Mouse (Mus musculus) testis, adult 2 months (tissue): ENCODE measurements at regions not wholly inside any gene's neighbourhood (a gene's known extent, or its start where the extent isn't known, plus 50 kb on each side); places are given as distances from the start of the nearest gene placed in this dataset.

Experiments used
- H3K27ac ChIP-seq: fragments of 200-500 bp; 2 replicates; pipeline ENCODE4 v1.5.1; 2012; ENCODE audit warnings: low read depth, low read length; ENCODE audit not compliant: control insufficient read depth, insufficient read depth
- H3K27me3 ChIP-seq: fragments of 200-500 bp; 2 replicates; pipeline ENCODE4 v1.6.1; 2012; ENCODE audit warnings: mild to moderate bottlenecking, low read length, moderate library complexity; ENCODE audit not compliant: control insufficient read depth, insufficient read depth
- H3K36me3 ChIP-seq: fragments of 200-500 bp; 2 replicates; pipeline ENCODE4 v1.6.1; 2012; ENCODE audit warnings: mild to moderate bottlenecking, low read length; ENCODE audit not compliant: control insufficient read depth, insufficient read depth
- H3K4me1 ChIP-seq: fragments of 200-500 bp; 2 replicates; pipeline ENCODE4 v1.6.1; 2012; ENCODE audit warnings: low read length; ENCODE audit not compliant: control insufficient read depth, insufficient read depth
- H3K4me3 ChIP-seq: fragments of 200-500 bp; 2 replicates; pipeline ENCODE4 v1.5.1; 2012; ENCODE audit warnings: low read depth, mild to moderate bottlenecking, low read length, moderate library complexity, mixed read lengths; ENCODE audit not compliant: control insufficient read depth
- CTCF ChIP-seq: fragments of 200-500 bp; IDR thresholded peaks from 2 replicates; pipeline ENCODE4 v1.5.1; 2012; ENCODE audit warnings: low read depth, mild to moderate bottlenecking, inconsistent platforms, low read length, moderate library complexity; ENCODE audit not compliant: control insufficient read depth, insufficient read depth, insufficient replicate concordance
- POLR2A ChIP-seq: fragments of 200-500 bp; IDR thresholded peaks from 2 replicates; pipeline ENCODE4 v1.6.1; 2012; ENCODE audit warnings: low read depth, mild to moderate bottlenecking, inconsistent platforms, low read length, moderate library complexity; ENCODE audit not compliant: control insufficient read depth

DNA sequence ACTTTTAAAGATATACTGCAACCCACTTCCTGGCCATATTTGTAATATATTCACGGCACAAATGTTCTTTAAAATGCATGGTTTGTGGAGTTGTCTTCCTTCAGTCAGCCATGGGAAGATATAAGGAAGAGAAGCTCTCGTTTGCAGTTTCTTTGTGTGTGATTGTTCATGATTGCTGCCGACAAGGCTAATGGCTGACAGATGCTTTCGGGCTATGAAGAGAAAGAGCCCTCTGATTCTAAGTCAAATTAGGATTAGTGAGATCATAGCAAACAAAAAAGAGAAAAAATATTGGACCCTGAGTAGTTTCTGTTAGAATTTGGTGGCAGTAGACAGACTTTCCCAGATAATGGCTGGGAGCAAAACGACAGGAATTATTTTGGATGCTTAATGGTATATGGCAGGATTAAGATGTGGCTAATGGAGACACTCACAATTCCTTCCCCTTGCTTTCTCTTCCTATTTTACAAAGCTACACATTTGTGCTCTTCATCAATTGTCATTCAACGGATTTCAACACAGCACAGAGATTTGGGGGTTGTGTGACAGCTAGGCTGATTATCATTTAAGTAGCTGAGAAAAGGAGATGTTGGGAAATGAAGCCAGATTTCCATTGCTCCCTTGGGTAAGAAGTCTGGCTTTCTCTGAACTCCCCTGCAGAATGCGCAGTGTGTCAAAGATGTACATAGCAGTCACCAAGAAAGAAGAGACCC, 273.4 kb upstream of the Hnrnpa3 start:
- Histone ChIP-seq H3K27ac (no peak overlapping the region), H3K4me3 (no peak overlapping the region), H3K4me1 (no peaks in the 10 kb centered on the region), H3K27me3 (no peaks in the 10 kb centered on the region), H3K36me3 (no peaks in the 10 kb centered on the region)
- no peak for TF ChIP-seq CTCF
- no peak for TF ChIP-seq POLR2A

DNA sequence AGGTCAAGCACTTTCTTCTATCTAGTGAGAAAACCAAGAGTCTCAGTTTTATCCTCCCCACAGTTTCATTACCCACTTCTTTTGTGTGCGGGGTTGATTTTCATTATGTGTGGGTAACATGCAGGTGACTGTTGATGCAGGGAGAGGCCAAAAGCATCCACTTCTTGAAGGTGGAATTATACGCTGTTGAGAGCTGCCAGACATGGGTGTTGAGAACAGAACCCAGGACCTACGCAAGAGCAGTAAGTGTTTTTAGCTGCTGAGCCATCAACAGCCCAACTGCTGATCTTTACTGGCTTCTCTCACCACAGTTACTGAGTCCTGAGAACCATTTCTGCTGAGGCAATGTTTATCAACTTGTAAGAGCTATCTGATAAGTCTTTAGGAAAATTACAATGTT, 272.4 kb upstream of the Hnrnpa3 start:
- no peak overlapping the region for H3K4me3 ChIP-seq
- H3K27ac ChIP-seq: no peak overlapping the region
- no peaks in the 10 kb centered on the region for H3K4me1 ChIP-seq
- TF ChIP-seq CTCF (no peak), POLR2A (no peak)
- H3K27me3 ChIP-seq: no peaks in the 10 kb centered on the region
- H3K36me3 ChIP-seq: no peaks in the 10 kb centered on the region

DNA sequence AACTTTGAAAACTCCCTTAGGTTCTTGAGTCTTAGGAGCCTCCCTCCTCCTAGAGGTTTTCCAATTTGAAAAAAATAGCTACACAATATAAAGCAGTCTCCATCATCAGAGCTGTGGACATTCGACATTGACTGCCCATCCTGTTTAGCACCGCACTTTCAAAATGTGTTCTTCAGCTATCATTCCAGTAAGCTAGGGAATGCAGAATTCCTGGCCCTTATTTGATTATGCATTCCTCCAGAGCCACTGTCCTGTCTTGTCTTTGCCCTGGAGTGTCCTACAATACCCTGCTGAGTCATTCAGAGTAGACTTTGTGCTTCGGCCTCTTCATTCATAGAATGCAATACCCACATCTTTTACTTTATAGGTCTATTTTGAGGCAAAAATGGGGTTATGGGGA, 267.0 kb upstream of the Hnrnpa3 start:
- Histone ChIP-seq H3K27me3 (no peaks in the 10 kb centered on the region), H3K4me3 (no peak overlapping the region), H3K4me1 (no peaks in the 10 kb centered on the region), H3K36me3 (no peaks in the 10 kb centered on the region), H3K27ac (no peak overlapping the region)
- TF ChIP-seq CTCF (no peak), POLR2A (no peak)

DNA sequence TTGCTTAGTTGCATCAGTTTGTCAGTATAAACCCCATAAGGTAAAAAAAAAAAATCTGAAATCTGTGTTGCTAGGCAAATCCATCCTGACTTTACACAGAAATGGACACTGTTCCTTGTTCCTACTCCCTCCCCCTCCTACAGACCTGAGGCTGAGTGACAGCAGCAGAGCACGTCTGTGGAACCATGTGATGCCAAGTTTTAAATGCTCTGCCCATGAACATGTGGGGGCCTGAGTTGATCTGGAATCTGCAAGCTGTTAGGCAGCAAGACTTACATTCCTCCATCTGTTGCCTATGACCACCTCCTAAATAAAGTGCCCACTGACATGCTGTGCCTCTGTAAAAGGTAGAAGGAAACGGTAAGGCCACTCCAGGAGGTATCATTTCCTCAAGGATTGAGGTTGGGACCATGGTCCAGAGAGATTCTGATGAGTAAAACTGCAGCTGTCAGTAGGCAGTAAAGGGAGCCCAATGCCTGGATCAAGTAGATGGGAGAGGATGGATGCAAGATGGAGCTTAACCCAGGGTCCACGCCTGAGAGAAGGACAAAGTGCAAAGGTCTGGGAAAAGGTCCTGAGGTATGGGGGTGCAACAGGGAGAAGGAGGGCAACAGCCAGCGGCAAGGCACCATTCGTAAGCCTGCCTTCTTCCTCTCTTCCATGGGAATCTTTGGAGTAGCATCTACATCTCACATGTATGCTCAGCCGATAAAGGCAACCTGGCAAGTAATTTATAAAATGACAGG, 264.0 kb upstream of the Hnrnpa3 start:
- no peak overlapping the region for H3K4me3 ChIP-seq
- no peaks in the 10 kb centered on the region for H3K27me3 ChIP-seq
- H3K4me1 ChIP-seq: no peaks in the 10 kb centered on the region
- H3K36me3 ChIP-seq: no peaks in the 10 kb centered on the region
- no peak for TF ChIP-seq POLR2A
- no peak for TF ChIP-seq CTCF
- no peak overlapping the region for H3K27ac ChIP-seq

DNA sequence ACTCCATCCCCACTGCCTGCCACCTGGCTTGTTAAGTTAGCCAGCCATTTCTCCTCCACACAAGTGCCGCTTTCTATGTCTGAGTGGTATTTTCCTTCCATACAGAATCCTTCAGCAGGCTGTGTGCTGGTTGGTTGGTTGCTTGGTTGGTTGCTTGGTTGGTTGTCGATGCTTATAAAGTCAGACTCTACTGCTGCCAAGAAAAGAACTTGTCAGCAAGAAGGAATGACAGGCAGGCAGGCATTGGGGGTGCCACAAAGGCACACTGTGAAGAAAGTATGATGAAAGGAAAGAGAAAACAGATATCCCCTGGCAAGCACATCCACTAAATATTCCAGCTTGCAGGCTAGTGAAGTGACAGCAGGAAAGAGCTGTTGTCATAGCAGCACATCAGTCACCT, 263.0 kb upstream of the Hnrnpa3 start:
- no peaks in the 10 kb centered on the region for H3K36me3 ChIP-seq
- H3K4me3 ChIP-seq: no peak overlapping the region
- no peak overlapping the region for H3K27ac ChIP-seq
- H3K4me1 ChIP-seq: no peaks in the 10 kb centered on the region; the same call in 1 of the 2 replicates
- H3K27me3 ChIP-seq: no peaks in the 10 kb centered on the region
- TF ChIP-seq CTCF: no peak
- no peak for TF ChIP-seq POLR2A

DNA sequence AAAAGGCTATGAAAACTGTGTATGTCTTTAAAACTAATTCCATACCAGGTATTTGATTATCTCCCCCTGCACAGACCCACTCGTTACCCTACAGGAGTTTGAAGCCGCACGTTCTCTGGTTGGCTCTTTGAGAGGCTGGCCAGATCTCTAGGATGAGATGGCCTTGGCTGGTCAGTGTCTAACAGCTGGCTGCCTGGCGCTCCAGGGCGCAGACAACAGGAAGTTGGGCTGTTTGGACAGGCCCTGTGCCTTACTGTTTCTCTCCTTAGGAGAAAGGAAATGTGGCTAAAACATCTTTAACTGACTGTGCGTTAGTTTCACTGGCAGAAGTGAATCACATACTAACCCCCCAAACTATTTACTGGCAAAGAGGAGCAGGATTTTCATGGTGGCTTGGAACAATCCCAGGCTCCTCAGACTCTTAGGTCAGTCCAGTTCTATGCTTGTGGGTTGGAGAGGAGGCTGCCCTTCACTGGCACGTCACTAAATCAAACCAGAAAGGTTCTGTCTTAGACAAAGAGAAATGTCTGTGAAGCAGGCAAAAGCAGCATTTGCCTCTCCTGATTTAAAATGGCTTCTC, 258.7 kb upstream of the Hnrnpa3 start:
- no peak overlapping the region for H3K27ac ChIP-seq
- peaks cover 5% of the 10 kb centered on the region for H3K4me1 ChIP-seq
- TF ChIP-seq POLR2A: no peak
- TF ChIP-seq CTCF: no peak
- no peak overlapping the region for H3K4me3 ChIP-seq
- no peaks in the 10 kb centered on the region for H3K36me3 ChIP-seq
- H3K27me3 ChIP-seq: no peaks in the 10 kb centered on the region

DNA sequence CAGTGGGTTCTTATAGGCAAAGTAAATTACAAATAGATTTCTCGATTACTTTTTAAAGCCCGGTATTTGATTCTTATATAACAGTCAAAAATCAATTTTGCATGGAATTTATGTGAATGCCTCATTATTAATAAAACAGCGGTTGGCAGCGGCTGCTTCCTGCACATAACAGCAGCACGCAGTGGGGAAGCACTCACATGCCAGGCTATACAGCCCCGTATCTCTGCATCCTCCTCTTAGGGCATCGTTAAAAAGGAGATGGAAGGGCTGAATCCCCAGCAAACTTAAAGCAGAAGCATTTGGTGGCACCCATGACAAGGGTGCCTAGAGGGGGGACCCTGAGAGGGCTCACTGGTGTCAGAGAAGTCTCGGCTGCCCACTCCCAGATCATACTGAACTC, 255.3 kb upstream of the Hnrnpa3 start:
- peaks cover 5% of the 10 kb centered on the region for H3K4me1 ChIP-seq
- no peak overlapping the region for H3K4me3 ChIP-seq
- no peaks in the 10 kb centered on the region for H3K27me3 ChIP-seq
- no peak overlapping the region for H3K27ac ChIP-seq
- no peaks in the 10 kb centered on the region for H3K36me3 ChIP-seq
- no peak for TF ChIP-seq CTCF
- TF ChIP-seq POLR2A: no peak
